Mouse (Mus musculus): ENCODE data around the gene Cdh15.

DNA sequence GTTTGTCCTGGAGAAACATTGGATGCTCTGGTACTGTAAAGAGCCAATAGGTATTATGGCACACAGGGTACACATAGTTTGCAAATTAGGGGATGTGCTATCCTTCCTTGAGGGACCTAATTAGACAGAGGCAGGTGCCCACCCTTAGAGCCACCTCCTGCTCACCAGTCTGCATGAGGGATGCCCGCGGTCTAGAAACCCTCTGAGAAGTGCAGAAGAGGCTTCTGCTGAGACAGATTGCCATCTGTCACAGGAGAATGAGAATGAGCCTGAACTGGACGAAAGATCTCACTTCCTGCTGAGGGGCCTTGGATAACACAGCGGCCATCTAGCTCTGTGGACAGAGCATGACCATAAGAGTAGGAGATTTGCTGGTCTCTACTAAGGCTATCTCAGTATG lies 65.1 kb downstream of the Cdh15 start:
- TF ChIP-seq POLR2A (IDR thresholded peaks at IDR 0.05; ENCODE audit: borderline replicate concordance, extremely low read depth, low read depth, low read length) (no peak), CTCF (IDR thresholded peaks at IDR 0.05; ENCODE audit: insufficient read depth, low read length) (no peak)
